Mouse (Mus musculus): ENCODE data around the gene Olfr1130. TPM values are rescaled to one million over a fixed set of nuclear protein-coding genes. Genes with fewer than 3 reads are reported as not detected.
"Not testable (repeated sequence)": the region's sequence is repeated elsewhere in the genome, so short reads cannot be mapped to it uniquely, and the experiment has no call there.

The Olfr1130 gene
- polyA plus RNA-seq (2011; ENCODE audit: insufficient read length, low read depth, missing spikeins), result not detected in 2 replicates

GRCm38 (mm10) chr2:87605912-87606311 lies at the start of gene Olfr1130:
Gene Olfr1130 (plus strand): TSS chr2:87606212.
- H3K4me3 ChIP-seq (ENCODE audit: insufficient read depth, low read length); H3K27ac ChIP-seq (ENCODE audit: insufficient read depth, low read length); H3K4me1 ChIP-seq (ENCODE audit: control insufficient read depth, insufficient read depth, low read length): not testable (repeated sequence)

DNA sequence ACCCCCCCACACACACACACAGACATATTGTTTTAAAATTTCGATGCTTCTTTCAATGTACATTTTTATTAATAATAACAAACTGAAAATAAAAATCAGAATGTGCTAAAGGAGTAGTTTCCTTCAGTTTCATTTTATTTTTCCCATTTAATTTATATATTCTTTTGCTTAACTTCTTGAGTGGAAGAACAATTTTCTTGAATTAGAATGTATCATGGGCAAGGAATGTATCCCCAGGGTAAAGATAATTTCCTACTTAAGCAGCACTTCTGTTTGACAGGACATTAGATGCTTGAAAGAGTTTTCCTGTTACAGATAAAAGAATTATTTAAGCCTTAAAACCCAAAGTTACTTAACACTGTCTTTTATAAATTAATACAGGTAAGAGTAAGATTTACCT lies 32.4 kb upstream of the Olfr1130 start, which contains the start of gene Olfr1129:
TSS of gene Olfr1129 (plus strand) at position 301 of the 400 bp plus-strand sequence.
- not testable (repeated sequence) for H3K4me3 ChIP-seq (ENCODE audit: insufficient read depth, low read length); H3K27ac ChIP-seq (ENCODE audit: insufficient read depth, low read length); H3K4me1 ChIP-seq (ENCODE audit: control insufficient read depth, insufficient read depth, low read length)

DNA sequence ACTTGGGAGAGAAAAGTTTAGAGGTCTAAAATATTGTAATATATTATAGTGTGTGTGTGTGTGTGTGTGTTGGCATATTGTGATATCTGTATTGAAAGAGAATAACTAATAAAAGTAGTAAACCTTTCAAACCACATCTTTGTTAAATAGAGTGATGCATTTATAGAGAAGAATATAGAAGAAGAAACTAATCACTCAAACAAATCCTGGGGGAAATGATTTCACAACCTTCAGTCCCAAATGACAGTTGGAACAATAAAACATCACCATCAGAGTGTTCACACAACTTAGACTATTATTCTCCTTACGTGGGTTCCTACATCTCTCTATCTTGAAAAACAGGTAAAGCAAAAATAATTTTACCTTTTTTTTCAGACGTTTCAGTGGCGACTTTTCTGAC lies 20.8 kb downstream of the Olfr1130 start, which contains the start of gene Olfr1131:
TSS of gene Olfr1131 (plus strand) at position 301 of the 400 bp plus-strand sequence.
- no peak within 1 kb of the TSS for H3K4me3 ChIP-seq (ENCODE audit: insufficient read depth, low read length)
- H3K27ac ChIP-seq (ENCODE audit: insufficient read depth, low read length), result no peak within 1 kb of the TSS
- H3K4me1 ChIP-seq (ENCODE audit: control insufficient read depth, insufficient read depth, low read length), result no peaks in the 10 kb centered on the region
- TF ChIP-seq POLR2A (IDR thresholded peaks at IDR 0.05; ENCODE audit: low read depth, low read length), result no peak
- no peak for TF ChIP-seq CTCF (IDR thresholded peaks at IDR 0.05; ENCODE audit: borderline replicate concordance, insufficient read depth, low read length)

DNA sequence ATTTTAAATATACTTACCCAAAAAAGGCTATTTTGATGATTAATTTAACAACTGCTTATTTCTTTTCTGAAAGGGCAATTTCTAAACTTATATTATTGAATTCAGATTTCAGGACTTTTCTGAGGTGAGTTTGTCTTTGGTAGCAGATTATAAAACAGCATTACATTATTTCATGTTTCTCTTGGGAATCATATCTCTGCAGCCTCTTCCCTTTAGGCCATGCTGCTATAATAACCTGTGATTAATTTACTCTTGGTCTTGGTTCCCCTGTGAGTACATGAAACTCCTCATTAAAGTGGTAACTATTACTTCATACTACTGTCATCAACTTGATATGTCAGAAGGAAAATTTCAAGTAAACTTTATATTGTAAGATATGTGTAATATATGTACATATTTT lies 31.4 kb downstream of the Olfr1130 start, which contains the start of gene Olfr1132:
TSS of gene Olfr1132 (minus strand) at position 101 of the 400 bp plus-strand sequence.
- Histone ChIP-seq H3K4me1 (ENCODE audit: control insufficient read depth, insufficient read depth, low read length) (no peaks in the 10 kb centered on the region), H3K4me3 (ENCODE audit: insufficient read depth, low read length) (no peak within 1 kb of the TSS), H3K27ac (ENCODE audit: insufficient read depth, low read length) (no peak within 1 kb of the TSS)
- TF ChIP-seq POLR2A (IDR thresholded peaks at IDR 0.05; ENCODE audit: low read depth, low read length) (no peak), CTCF (IDR thresholded peaks at IDR 0.05; ENCODE audit: borderline replicate concordance, insufficient read depth, low read length) (no peak)

DNA sequence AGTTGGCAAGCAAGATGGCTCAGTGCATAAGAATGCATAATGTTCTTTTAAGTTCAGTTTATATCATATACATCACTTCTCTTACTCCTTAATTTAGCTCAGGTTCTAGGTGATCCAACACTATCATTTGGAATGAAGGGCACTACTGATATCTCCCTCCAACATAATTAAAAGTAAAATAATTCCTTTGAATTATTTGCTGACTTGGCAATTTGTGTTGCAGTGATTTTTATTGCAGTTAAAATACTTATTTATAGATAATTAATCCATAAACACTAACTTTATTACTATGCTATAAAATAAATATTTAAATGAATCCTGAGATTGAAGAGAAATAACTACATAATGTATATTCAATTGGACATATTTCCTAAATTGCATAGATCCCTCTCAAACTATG lies 36.4 kb downstream of the Olfr1130 start:
- no peak overlapping the region for H3K27ac ChIP-seq (ENCODE audit: insufficient read depth, low read length)

GRCm38 (mm10) chr2:87647274-87647673 lies 41.3 kb downstream of the Olfr1130 start, which contains the start of gene Olfr1133:
Gene Olfr1133 (minus strand): TSS chr2:87647374.
- TF ChIP-seq CTCF (IDR thresholded peaks at IDR 0.05; ENCODE audit: borderline replicate concordance, insufficient read depth, low read length) (no peak), POLR2A (IDR thresholded peaks at IDR 0.05; ENCODE audit: low read depth, low read length) (no peak)
- H3K4me1 ChIP-seq (ENCODE audit: control insufficient read depth, insufficient read depth, low read length), result no peaks in the 10 kb centered on the region
- no peak within 1 kb of the TSS for H3K4me3 ChIP-seq (ENCODE audit: insufficient read depth, low read length)
- no peak within 1 kb of the TSS for H3K27ac ChIP-seq (ENCODE audit: insufficient read depth, low read length)

More for the DNA sequence above, 36.4 kb downstream of the Olfr1130 start:
- Histone ChIP-seq H3K4me3 (ENCODE audit: insufficient read depth, low read length) (no peak overlapping the region), H3K4me1 (ENCODE audit: control insufficient read depth, insufficient read depth, low read length) (no peaks in the 10 kb centered on the region)
- no peak for TF ChIP-seq POLR2A (IDR thresholded peaks at IDR 0.05; ENCODE audit: low read depth, low read length)
- no peak for TF ChIP-seq CTCF (IDR thresholded peaks at IDR 0.05; ENCODE audit: borderline replicate concordance, insufficient read depth, low read length)

DNA sequence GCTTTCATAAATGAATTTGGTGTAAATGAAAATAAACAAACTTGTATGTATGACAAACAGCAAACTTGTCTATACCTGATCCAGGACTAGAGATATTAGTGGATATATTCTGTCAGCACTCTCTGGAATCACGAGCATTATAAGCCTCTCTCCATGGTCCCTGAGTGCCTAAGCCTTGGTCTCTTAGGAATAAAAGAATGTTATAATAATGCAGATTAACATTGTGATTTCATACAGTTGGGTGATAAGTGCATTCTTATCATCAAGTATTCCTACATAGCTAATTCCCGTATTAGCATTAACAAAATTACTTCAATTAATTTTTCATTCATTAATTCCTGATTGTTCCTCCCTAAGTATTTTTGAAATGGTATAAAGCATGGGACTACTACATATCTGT lies 52.3 kb downstream of the Olfr1130 start, which contains the start of gene Olfr1134:
TSS of gene Olfr1134 (minus strand) at position 101 of the 400 bp plus-strand sequence.
- Histone ChIP-seq H3K4me1 (ENCODE audit: control insufficient read depth, insufficient read depth, low read length) (no peaks in the 10 kb centered on the region), H3K4me3 (ENCODE audit: insufficient read depth, low read length) (no peak within 1 kb of the TSS), H3K27ac (ENCODE audit: insufficient read depth, low read length) (no peak within 1 kb of the TSS)
- no peak for TF ChIP-seq POLR2A (IDR thresholded peaks at IDR 0.05; ENCODE audit: low read depth, low read length)
- no peak for TF ChIP-seq CTCF (IDR thresholded peaks at IDR 0.05; ENCODE audit: borderline replicate concordance, insufficient read depth, low read length)

Other genes with a start within 250 kb of the Olfr1130 start
- not detected in 2 replicates for gene Olfr1121, start 236.3 kb upstream of the Olfr1130 start, polyA plus RNA-seq (2011; ENCODE audit: insufficient read length, low read depth, missing spikeins)
- not detected in 2 replicates for gene Olfr1122, start 220.4 kb upstream of the Olfr1130 start, polyA plus RNA-seq (2011; ENCODE audit: insufficient read length, low read depth, missing spikeins)
- gene Olfr1123, start 189.6 kb upstream of the Olfr1130 start, polyA plus RNA-seq (2011; ENCODE audit: insufficient read length, low read depth, missing spikeins), result 0.11 TPM in 1 of 2 replicates, not detected in the other
- not detected in 2 replicates for gene Olfr1124, start 175.9 kb upstream of the Olfr1130 start, polyA plus RNA-seq (2011; ENCODE audit: insufficient read length, low read depth, missing spikeins)
- not detected in 2 replicates for gene Olfr1126, start 152.2 kb upstream of the Olfr1130 start, polyA plus RNA-seq (2011; ENCODE audit: insufficient read length, low read depth, missing spikeins)
- gene Pramel7, start 109.1 kb upstream of the Olfr1130 start, polyA plus RNA-seq (2011; ENCODE audit: insufficient read length, low read depth, missing spikeins), result not detected in 2 replicates
- gene Pramel6, start 99.6 kb upstream of the Olfr1130 start, polyA plus RNA-seq (2011; ENCODE audit: insufficient read length, low read depth, missing spikeins), result not detected in 2 replicates
- gene Olfr153, start 74.4 kb upstream of the Olfr1130 start, polyA plus RNA-seq (2011; ENCODE audit: insufficient read length, low read depth, missing spikeins), result not detected in 2 replicates
- not detected in 2 replicates for gene Olfr1128, start 60.7 kb upstream of the Olfr1130 start, polyA plus RNA-seq (2011; ENCODE audit: insufficient read length, low read depth, missing spikeins)
- gene Olfr1129, start 32.3 kb upstream of the Olfr1130 start, polyA plus RNA-seq (2011; ENCODE audit: insufficient read length, low read depth, missing spikeins), result not detected in 2 replicates
- gene Olfr1131, start 20.9 kb downstream of the Olfr1130 start, polyA plus RNA-seq (2011; ENCODE audit: insufficient read length, low read depth, missing spikeins), result not detected in 2 replicates
- not detected in 2 replicates for gene Olfr1132, start 31.3 kb downstream of the Olfr1130 start, polyA plus RNA-seq (2011; ENCODE audit: insufficient read length, low read depth, missing spikeins)
- not detected in 2 replicates for gene Olfr1133, start 41.2 kb downstream of the Olfr1130 start, polyA plus RNA-seq (2011; ENCODE audit: insufficient read length, low read depth, missing spikeins)
- not detected in 2 replicates for gene Olfr1134, start 52.2 kb downstream of the Olfr1130 start, polyA plus RNA-seq (2011; ENCODE audit: insufficient read length, low read depth, missing spikeins)
- not detected in 2 replicates for gene Olfr1135, start 67.5 kb downstream of the Olfr1130 start, polyA plus RNA-seq (2011; ENCODE audit: insufficient read length, low read depth, missing spikeins)
- not detected in 2 replicates for gene Olfr1136, start 87.7 kb downstream of the Olfr1130 start, polyA plus RNA-seq (2011; ENCODE audit: insufficient read length, low read depth, missing spikeins)
- gene Olfr1137, start 107.0 kb downstream of the Olfr1130 start, polyA plus RNA-seq (2011; ENCODE audit: insufficient read length, low read depth, missing spikeins), result not detected in 2 replicates
- gene Olfr1138, start 133.8 kb downstream of the Olfr1130 start, polyA plus RNA-seq (2011; ENCODE audit: insufficient read length, low read depth, missing spikeins), result not detected in 2 replicates
- not detected in 2 replicates for gene Olfr1140, start 137.5 kb downstream of the Olfr1130 start, polyA plus RNA-seq (2011; ENCODE audit: insufficient read length, low read depth, missing spikeins)
- gene Olfr1141, start 147.8 kb downstream of the Olfr1130 start, polyA plus RNA-seq (2011; ENCODE audit: insufficient read length, low read depth, missing spikeins), result not detected in 2 replicates
- gene Olfr152, start 173.3 kb downstream of the Olfr1130 start, polyA plus RNA-seq (2011; ENCODE audit: insufficient read length, low read depth, missing spikeins), result not detected in 2 replicates
- not detected in 2 replicates for gene Olfr1143, start 194.4 kb downstream of the Olfr1130 start, polyA plus RNA-seq (2011; ENCODE audit: insufficient read length, low read depth, missing spikeins)
- not detected in 2 replicates for gene Olfr1145, start 203.6 kb downstream of the Olfr1130 start, polyA plus RNA-seq (2011; ENCODE audit: insufficient read length, low read depth, missing spikeins)
- not detected in 2 replicates for gene Olfr1148, start 224.3 kb downstream of the Olfr1130 start, polyA plus RNA-seq (2011; ENCODE audit: insufficient read length, low read depth, missing spikeins)
- gene Olfr1150-ps1, start 237.8 kb downstream of the Olfr1130 start, polyA plus RNA-seq (2011; ENCODE audit: insufficient read length, low read depth, missing spikeins), result not detected in 2 replicates
- gene Olfr1151, start 249.7 kb downstream of the Olfr1130 start, polyA plus RNA-seq (2011; ENCODE audit: insufficient read length, low read depth, missing spikeins), result not detected in 2 replicates

Data from embryonic fibroblast, embryonic 13.5 days (primary cell).